ENCODE assay signal across 8 mouse cellular contexts in the genomic region with DNA sequence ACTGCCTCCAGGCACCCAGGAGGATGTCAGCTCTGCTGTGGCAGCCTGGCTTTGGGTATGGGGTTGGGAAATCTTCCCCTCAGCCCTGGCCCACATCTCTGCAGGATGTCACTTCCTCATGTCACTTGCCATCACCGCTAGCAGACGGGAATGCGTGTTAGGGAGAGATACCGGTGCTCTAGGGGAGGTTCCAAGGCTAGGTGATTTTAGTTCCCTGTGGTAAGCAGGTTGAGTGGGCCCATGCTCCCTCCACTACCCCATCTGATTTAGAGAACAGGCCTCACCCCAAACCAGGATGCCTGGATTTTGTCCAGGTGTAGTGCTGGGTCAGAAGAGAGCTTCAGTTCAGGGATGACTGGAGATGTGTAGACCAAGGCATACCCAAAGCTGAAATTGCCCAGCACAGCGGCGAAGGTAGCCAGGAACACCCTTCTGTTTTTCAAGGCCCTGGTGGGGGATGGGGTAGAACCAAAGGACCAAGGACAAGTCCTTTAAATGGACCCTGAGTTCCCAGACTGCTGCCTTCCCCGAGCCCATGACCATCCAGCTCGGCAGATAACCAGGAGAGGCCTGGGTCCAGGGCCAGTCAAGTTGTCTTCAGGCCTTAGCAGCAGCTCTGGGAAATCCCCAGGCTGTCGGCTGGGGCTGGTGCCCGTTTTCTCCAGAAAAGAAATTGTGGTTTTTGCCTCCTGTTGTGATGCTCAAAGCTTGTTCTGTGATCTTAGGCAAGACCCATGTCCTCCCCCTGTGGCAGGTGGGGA. TPM values are rescaled to one million over a fixed set of nuclear protein-coding genes. Genes with fewer than 3 reads are reported as not detected.
DNase-seq lines count a peak whose midpoint lies in the region; ATAC-seq and TF ChIP-seq lines count a peak whose summit lies in the region.

No protein-coding gene starts in this region.

- H3K9ac ChIP-seq in forebrain, embryonic 16.5 days (replicated peaks; ENCODE audit: low read depth, low read length), result peak overlapping the region; percentile 67

- H3K27me3 ChIP-seq in forebrain, embryonic 16.5 days (replicated peaks; ENCODE audit: control insufficient read depth, insufficient read depth, low read length), result peaks cover 4% of the 10 kb centered on the region; the same call in 1 of the 2 replicates
- no peaks in the 10 kb centered on the region for H3K27me3 ChIP-seq in kidney, adult 2 months (replicated peaks; ENCODE audit: control insufficient read depth, insufficient read depth, low read length)

- peaks cover 33% of the 10 kb centered on the region for H3K4me1 ChIP-seq in bone marrow macrophage, adult 2 months (ENCODE audit: control insufficient read depth, insufficient read depth, low read length)
- peaks cover 11% of the 10 kb centered on the region for H3K4me1 ChIP-seq in forebrain, embryonic 16.5 days (replicated peaks; ENCODE audit: control insufficient read depth, insufficient read depth, low read length)
- H3K4me1 ChIP-seq in kidney, adult 2 months (ENCODE audit: control insufficient read depth, insufficient read depth, low read length), result peaks cover 2% of the 10 kb centered on the region; the same call in 1 of the 2 replicates

- peak overlapping the region; percentile 64 for H3K4me3 ChIP-seq in bone marrow macrophage, adult 2 months (ENCODE audit: insufficient read depth, low read length)
- peak overlapping the region; percentile 53 for H3K4me3 ChIP-seq in forebrain, embryonic 16.5 days (replicated peaks; ENCODE audit: low read length)
- H3K4me3 ChIP-seq in kidney, adult 2 months (ENCODE audit: insufficient read depth, low read depth, low read length), result no peak overlapping the region

- peak; percentile 44 for DNase-seq in 3134 (ENCODE audit: extremely low read depth, insufficient read length, low spot score)
- DNase-seq in right cerebral cortex, postnatal 10 days (ENCODE audit: low spot score in 2 of 2), result no peak
- no peak for DNase-seq in layer of hippocampus, adult 11-12 months (ENCODE audit: low spot score)
- no peak for DNase-seq in kidney, adult 18-20 months
- no peak for DNase-seq in kidney, adult 2 months

- H3K36me3 ChIP-seq in forebrain, embryonic 16.5 days (ENCODE audit: control insufficient read depth, insufficient read depth), result no peaks in the 10 kb centered on the region
- H3K36me3 ChIP-seq in kidney, adult 2 months (ENCODE audit: control insufficient read depth, insufficient read depth, low read length), result no peaks in the 10 kb centered on the region

- ATAC-seq in forebrain, embryonic 16.5 days, result no peak
- ATAC-seq in megakaryocyte, adult 5-6 weeks (ENCODE audit: poor library complexity, severe bottlenecking), result peak; percentile 46

- 73% methylated on average over 10 of the region's 10 CpGs for WGBS in forebrain, embryonic 16.5 days
- WGBS in kidney, adult 2 months, result 79% methylated on average over 10 of the region's 10 CpGs

- H3K4me2 ChIP-seq in forebrain, embryonic 16.5 days (ENCODE audit: low read length), result peak overlapping the region; percentile 75

- peak overlapping the region; percentile 62 for H3K27ac ChIP-seq in bone marrow macrophage, adult 2 months (ENCODE audit: insufficient read depth, low read depth, low read length)
- H3K27ac ChIP-seq in forebrain, embryonic 16.5 days (ENCODE audit: low read length), result no peak overlapping the region
- no peak overlapping the region for H3K27ac ChIP-seq in kidney, adult 2 months (ENCODE audit: insufficient read depth, low read depth, low read length)

- no peak; the same call in 1 of the 2 replicates for TF ChIP-seq POLR2A in bone marrow macrophage, adult 2 months (IDR thresholded peaks at IDR 0.05; ENCODE audit: borderline replicate concordance, low read depth, low read length)
- TF ChIP-seq POLR2A in kidney, adult 2 months (IDR thresholded peaks at IDR 0.05; ENCODE audit: low read depth, low read length), result no peak

- no peaks in the 10 kb centered on the region for H3K9me3 ChIP-seq in forebrain, embryonic 16.5 days (ENCODE audit: control insufficient read depth, low read length)

- TF ChIP-seq CTCF in bone marrow macrophage, adult 2 months (IDR thresholded peaks at IDR 0.05; ENCODE audit: low read depth, low read length), result no peak
- no peak for TF ChIP-seq CTCF in kidney, adult 2 months (conservative IDR thresholded peaks at IDR 0.05; ENCODE audit: insufficient read depth, insufficient read length, low read depth, low read length)

RNA-seq across cellular contexts. Expression of a gene that starts 0.8 kb away (rescaled TPM):
- polyA plus RNA-seq in bone marrow macrophage, adult 2 months (2012; ENCODE audit: insufficient read depth, insufficient read length, missing spikeins), result 24.5 and 26.9 TPM in 2 replicates
- polyA plus RNA-seq in forebrain, embryonic 16.5 days (2015; fragmentation: Nextera tagmentation; extraction: Ambion mirVana), result 6.1 and 7.1 TPM in 2 replicates
- total RNA-seq in megakaryocyte, adult 5-6 weeks (2015), result 23.0 and 23.3 TPM in 2 replicates
- 39.1 and 40.0 TPM in 2 replicates for total RNA-seq in megakaryocyte, adult 5-6 weeks (2017)
- 1.5 and 1.8 TPM in 2 replicates for polyA plus RNA-seq in kidney, adult 2 months (2012; rRNA removed)

RNA-seq across cellular contexts. Expression of a gene that starts 17.3 kb away (rescaled TPM):
- 20.1 and 24.2 TPM in 2 replicates for polyA plus RNA-seq in bone marrow macrophage, adult 2 months (2012; ENCODE audit: insufficient read depth, insufficient read length, missing spikeins)
- 109 and 125 TPM in 2 replicates for polyA plus RNA-seq in forebrain, embryonic 16.5 days (2015; fragmentation: Nextera tagmentation; extraction: Ambion mirVana)
- total RNA-seq in megakaryocyte, adult 5-6 weeks (2015), result 11.9 and 14.9 TPM in 2 replicates
- 4.7 and 7.5 TPM in 2 replicates for total RNA-seq in megakaryocyte, adult 5-6 weeks (2017)
- 70.2 and 72.7 TPM in 2 replicates for polyA plus RNA-seq in kidney, adult 2 months (2012; rRNA removed)

RNA-seq across cellular contexts. Expression of a gene that starts 44.9 kb away (rescaled TPM):
- not detected in 2 replicates for polyA plus RNA-seq in bone marrow macrophage, adult 2 months (2012; ENCODE audit: insufficient read depth, insufficient read length, missing spikeins)
- not detected in 2 replicates for polyA plus RNA-seq in forebrain, embryonic 16.5 days (2015; fragmentation: Nextera tagmentation; extraction: Ambion mirVana)
- not detected in 2 replicates for total RNA-seq in megakaryocyte, adult 5-6 weeks (2015)
- total RNA-seq in megakaryocyte, adult 5-6 weeks (2017), result not detected in 2 replicates
- polyA plus RNA-seq in kidney, adult 2 months (2012; rRNA removed), result 0.09 and 0.16 TPM in 2 replicates

RNA-seq across cellular contexts. Expression of a gene that starts 52.1 kb away (rescaled TPM):
- polyA plus RNA-seq in bone marrow macrophage, adult 2 months (2012; ENCODE audit: insufficient read depth, insufficient read length, missing spikeins), result not detected in 2 replicates
- 11.6 and 14.2 TPM in 2 replicates for polyA plus RNA-seq in forebrain, embryonic 16.5 days (2015; fragmentation: Nextera tagmentation; extraction: Ambion mirVana)
- total RNA-seq in megakaryocyte, adult 5-6 weeks (2015), result not detected in 2 replicates
- total RNA-seq in megakaryocyte, adult 5-6 weeks (2017), result not detected in 2 replicates
- polyA plus RNA-seq in kidney, adult 2 months (2012; rRNA removed), result 21.7 and 25.7 TPM in 2 replicates

RNA-seq across cellular contexts. Expression of a gene that starts 53.8 kb away (rescaled TPM):
- 0.16 TPM in 1 of 2 replicates, not detected in the other for polyA plus RNA-seq in bone marrow macrophage, adult 2 months (2012; ENCODE audit: insufficient read depth, insufficient read length, missing spikeins)
- 0.38 TPM in 1 of 2 replicates, not detected in the other for polyA plus RNA-seq in forebrain, embryonic 16.5 days (2015; fragmentation: Nextera tagmentation; extraction: Ambion mirVana)
- total RNA-seq in megakaryocyte, adult 5-6 weeks (2015), result 0.04 TPM in 1 of 2 replicates, not detected in the other
- 0.24 and 0.95 TPM in 2 replicates for total RNA-seq in megakaryocyte, adult 5-6 weeks (2017)
- 0.77 and 0.94 TPM in 2 replicates for polyA plus RNA-seq in kidney, adult 2 months (2012; rRNA removed)
